Mouse (Mus musculus): ENCODE data around the gene A930018P22Rik. TPM values are rescaled to one million over a fixed set of nuclear protein-coding genes. Genes with fewer than 3 reads are reported as not detected.

The A930018P22Rik gene
- not detected for polyA plus RNA-seq (2014; fragmentation: Illumina TruSeq; extraction: RNeasy Lipid Tissue Mini Kit (QIAGEN cat#74804); ENCODE audit: insufficient read depth, low read depth, low replicate concordance)

GRCm38 (mm10) chr2:104122505-104123378 lies at the start of gene A930018P22Rik:
A930018P22Rik (plus strand) TSS chr2:104122769.

DNA sequence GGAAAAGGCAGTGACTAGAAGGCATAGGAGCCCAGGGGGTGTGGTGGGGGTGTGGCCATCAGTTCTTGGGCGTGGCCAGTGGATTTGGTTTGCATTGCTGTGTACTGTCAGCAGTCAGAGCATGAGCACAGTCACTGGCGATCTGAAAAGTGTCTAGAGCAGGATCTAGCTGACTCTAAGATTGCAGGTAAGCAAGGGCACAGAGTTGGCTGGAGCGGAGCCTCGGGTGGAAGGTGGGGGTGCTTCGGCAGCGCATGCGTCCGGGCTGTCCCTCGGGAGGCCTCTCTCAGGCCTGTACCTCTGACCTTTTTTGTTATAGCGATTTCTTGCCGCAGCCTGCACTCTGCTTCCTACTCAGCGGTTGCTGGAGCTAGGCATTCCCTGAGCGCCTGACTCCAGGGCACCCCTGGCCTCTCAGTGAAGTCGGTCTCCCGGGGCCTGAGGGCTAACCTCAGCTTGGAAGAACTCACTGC lies 26.8 kb upstream of the A930018P22Rik start, which contains the start of gene Cd59a:
Gene Cd59a (plus strand): TSS at position 61 of the 473 bp plus-strand sequence.

Other genes with a start within 250 kb of the A930018P22Rik start
- 49.0 TPM for gene Lmo2, start 164.8 kb upstream of the A930018P22Rik start, polyA plus RNA-seq (2014; fragmentation: Illumina TruSeq; extraction: RNeasy Lipid Tissue Mini Kit (QIAGEN cat#74804); ENCODE audit: insufficient read depth, low read depth, low replicate concordance)
- 19.9 TPM for gene Fbxo3, start 95.0 kb upstream of the A930018P22Rik start, polyA plus RNA-seq (2014; fragmentation: Illumina TruSeq; extraction: RNeasy Lipid Tissue Mini Kit (QIAGEN cat#74804); ENCODE audit: insufficient read depth, low read depth, low replicate concordance)
- gene 4931422A03Rik, start 94.4 kb upstream of the A930018P22Rik start, polyA plus RNA-seq (2014; fragmentation: Illumina TruSeq; extraction: RNeasy Lipid Tissue Mini Kit (QIAGEN cat#74804); ENCODE audit: insufficient read depth, low read depth, low replicate concordance), result not detected
- not detected for gene Gm10912, start 56.9 kb upstream of the A930018P22Rik start, polyA plus RNA-seq (2014; fragmentation: Illumina TruSeq; extraction: RNeasy Lipid Tissue Mini Kit (QIAGEN cat#74804); ENCODE audit: insufficient read depth, low read depth, low replicate concordance)
- gene Gm10799, start 54.2 kb upstream of the A930018P22Rik start, polyA plus RNA-seq (2014; fragmentation: Illumina TruSeq; extraction: RNeasy Lipid Tissue Mini Kit (QIAGEN cat#74804); ENCODE audit: insufficient read depth, low read depth, low replicate concordance), result not detected
- gene Cd59b, start 52.9 kb upstream of the A930018P22Rik start, polyA plus RNA-seq (2014; fragmentation: Illumina TruSeq; extraction: RNeasy Lipid Tissue Mini Kit (QIAGEN cat#74804); ENCODE audit: insufficient read depth, low read depth, low replicate concordance), result 6.0 TPM
- 17.5 TPM for gene Cd59a, start 27.0 kb upstream of the A930018P22Rik start, polyA plus RNA-seq (2014; fragmentation: Illumina TruSeq; extraction: RNeasy Lipid Tissue Mini Kit (QIAGEN cat#74804); ENCODE audit: insufficient read depth, low read depth, low replicate concordance)

Measured in lung, adult 10 weeks (tissue).